Mouse (Mus musculus) urinary bladder, postnatal 25 days (tissue): ENCODE measurements around the gene Dmbt1.
"Not testable (repeated sequence)": the region's sequence is repeated elsewhere in the genome, so short reads cannot be mapped to it uniquely, and the experiment has no call there.

Experiments
- DNase-seq: peaks from one replicate; pipeline ENCODE4 v3.0.0; 2022; ENCODE audit warnings: low spot score

The Dmbt1 gene

DNA sequence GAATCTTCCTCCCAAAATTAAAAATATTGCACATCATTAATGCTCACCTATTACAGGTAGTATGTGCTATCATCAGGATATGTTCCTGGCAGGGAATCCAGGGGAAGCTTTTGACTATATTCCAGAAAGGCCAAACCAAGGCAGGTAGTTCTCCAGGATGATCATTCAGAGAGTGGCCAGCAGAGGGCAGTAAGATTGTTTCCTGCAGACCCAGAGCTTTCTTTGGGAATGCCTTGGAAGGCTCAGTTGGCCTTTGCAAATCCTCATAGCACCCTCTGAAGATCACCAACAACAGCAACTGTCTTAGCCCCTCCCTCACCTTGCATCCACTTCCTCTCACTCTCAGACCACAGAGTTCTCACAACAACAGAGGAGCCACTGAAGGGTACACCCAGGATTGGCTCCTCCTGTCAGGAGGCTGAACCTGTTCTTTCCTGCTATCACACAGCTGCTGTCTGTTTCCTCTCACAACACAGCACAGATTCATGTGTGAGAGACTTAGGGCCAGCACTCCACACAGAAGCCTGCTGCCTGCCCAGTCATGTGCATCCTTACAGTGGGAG, 23.0 kb downstream of the Dmbt1 start:
- DNase-seq, result no peak

- DNase-seq, result not testable (repeated sequence)
Observed at GRCm38 (mm10) chr7:131057918-131058317, 26.1 kb downstream of the Dmbt1 start.

GRCm38 (mm10) chr7:131059808-131060207, 28.0 kb downstream of the Dmbt1 start:
- DNase-seq, result not testable (repeated sequence)

GRCm38 (mm10) chr7:131062541-131062940, 30.7 kb downstream of the Dmbt1 start:
- no peak for DNase-seq

GRCm38 (mm10) chr7:131068191-131068590, 36.3 kb downstream of the Dmbt1 start:
- DNase-seq, result not testable (repeated sequence)

GRCm38 (mm10) chr7:131073476-131073875, 41.6 kb downstream of the Dmbt1 start:
- DNase-seq, result not testable (repeated sequence)

- not testable (repeated sequence) for DNase-seq
Observed at GRCm38 (mm10) chr7:131074098-131074497, 42.2 kb downstream of the Dmbt1 start.

- no peak for DNase-seq
Observed at GRCm38 (mm10) chr7:131075956-131076355, 44.1 kb downstream of the Dmbt1 start.

DNA sequence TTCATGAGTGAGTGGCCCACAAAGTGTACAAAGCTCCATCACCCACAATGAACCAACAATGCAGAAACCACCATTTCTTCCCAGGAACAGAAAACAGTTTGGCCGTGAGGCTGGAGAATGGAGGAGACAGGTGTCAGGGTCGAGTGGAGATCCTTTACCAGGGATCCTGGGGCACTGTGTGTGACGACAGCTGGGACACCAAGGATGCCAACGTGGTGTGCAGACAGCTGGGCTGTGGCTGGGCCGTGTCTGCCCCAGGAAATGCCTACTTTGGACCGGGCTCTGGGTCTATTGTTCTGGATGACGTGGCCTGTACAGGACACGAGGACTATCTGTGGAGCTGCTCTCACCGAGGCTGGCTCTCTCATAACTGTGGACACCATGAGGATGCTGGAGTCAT, 50.5 kb downstream of the Dmbt1 start:
- DNase-seq, result not testable (repeated sequence)

DNA sequence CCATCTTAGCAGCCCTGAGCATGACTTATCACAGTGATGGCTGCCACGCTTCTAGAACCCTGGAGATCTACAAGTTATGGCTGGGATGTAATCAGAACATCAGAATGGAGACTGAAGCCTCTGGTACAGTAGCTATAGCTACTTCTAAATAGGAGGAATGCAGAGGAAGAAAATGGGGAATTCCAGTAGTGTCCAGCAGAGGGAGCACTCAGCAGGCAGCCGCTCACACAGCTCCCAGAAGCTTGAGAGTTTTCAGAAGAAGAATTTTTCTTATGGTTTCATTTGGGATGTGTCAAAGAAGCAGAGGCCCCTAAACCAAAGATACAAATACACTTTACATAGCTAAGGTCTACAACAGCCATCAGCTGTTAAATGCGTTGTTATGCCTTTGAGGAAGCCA, 80.6 kb downstream of the Dmbt1 start:
- peak; percentile 50 for DNase-seq

- no peak for DNase-seq
Observed at GRCm38 (mm10) chr7:131113676-131114075, 81.8 kb downstream of the Dmbt1 start.

- no peak for DNase-seq
Observed at GRCm38 (mm10) chr7:131114434-131114833, 82.6 kb downstream of the Dmbt1 start.

- DNase-seq, result no peak
Observed at GRCm38 (mm10) chr7:131122210-131122807, 90.5 kb downstream of the Dmbt1 start.

GRCm38 (mm10) chr7:131130021-131130420, 98.2 kb downstream of the Dmbt1 start:
- no peak for DNase-seq

DNA sequence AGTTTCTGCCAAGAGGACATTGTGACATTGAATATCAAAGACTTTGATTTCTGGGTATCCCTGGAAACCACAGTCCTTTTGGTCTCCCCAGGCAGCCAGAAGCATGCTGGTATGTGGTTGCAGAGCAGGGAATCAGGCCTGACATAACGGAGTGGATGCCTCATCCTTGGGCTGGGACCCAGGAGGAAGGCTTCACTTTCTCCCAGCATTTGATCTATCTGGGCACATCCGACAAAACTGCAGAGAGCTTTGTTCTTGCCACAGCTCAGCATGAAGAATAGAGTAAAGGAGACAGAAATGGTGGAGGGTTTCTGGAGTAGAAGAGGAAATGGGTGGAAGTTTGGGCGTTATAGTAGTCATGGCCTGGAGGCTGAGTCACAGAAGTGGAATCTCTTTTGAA, 101.3 kb downstream of the Dmbt1 start:
- no peak for DNase-seq

- no peak for DNase-seq
Observed at GRCm38 (mm10) chr7:131146214-131146613, 114.4 kb downstream of the Dmbt1 start, which contains the start of gene 4933402N03Rik. 4933402N03Rik (minus strand) TSS chr7:131146314.

DNA sequence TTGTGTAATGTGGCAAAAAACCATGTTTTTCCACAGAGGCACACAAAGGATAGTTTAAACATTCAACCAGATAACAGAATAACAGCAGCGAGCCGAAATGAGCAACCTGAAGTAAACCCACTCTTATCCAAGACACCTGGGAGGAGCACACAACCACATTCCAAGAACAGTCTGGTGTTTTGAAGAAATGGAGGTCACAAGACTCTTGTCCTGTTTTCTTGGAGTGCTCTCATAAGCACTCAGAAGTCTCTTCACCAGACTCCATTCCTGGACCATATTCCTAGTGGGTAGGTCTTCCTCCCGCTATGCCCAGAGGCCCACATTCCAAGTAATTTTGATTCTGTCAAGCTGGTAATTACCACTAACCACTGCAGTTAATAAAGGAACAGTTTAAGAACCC, 118.3 kb downstream of the Dmbt1 start:
- DNase-seq, result no peak

DNA sequence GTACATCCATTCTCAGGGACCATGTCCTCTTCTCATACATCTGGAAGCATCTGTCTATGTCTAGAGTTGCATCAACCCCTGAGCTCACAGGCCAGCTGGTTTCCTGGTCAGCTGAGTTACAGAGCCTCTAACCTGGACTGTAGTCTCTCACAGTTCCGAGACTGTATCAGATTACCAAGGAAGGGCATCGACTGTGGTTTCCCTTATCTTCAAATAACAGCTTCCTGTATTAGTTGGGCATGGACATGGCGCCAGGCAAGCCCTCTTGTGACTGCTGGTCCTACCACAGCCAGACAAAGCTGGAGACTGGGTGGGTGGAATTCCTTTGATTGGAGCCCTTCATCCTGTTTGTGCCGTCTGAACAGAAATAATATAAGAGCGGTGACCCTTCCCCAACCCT, 121.2 kb downstream of the Dmbt1 start:
- DNase-seq, result no peak

DNA sequence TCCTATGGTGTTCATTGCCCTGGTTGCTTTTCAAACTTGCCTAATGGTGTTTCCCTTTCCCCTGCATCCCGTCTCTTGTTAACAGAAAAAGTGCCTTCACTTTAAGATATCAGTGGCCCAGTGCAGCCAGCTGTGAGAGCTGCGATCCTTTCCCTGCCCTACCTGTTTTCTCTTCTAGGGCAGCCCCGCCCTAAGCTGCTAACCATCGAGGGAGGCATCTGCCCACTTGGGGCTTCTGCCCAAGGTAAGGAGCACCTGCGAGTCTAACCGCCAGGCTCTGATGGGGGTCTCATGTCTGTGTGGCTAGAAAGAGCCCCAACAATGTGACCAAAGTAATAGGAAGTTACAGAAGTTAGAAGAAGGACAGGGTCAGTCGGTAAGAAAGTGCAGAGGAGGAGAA, 130.4 kb downstream of the Dmbt1 start:
- DNase-seq, result no peak

- no peak for DNase-seq
Observed at GRCm38 (mm10) chr7:131167771-131168170, 135.9 kb downstream of the Dmbt1 start.

GRCm38 (mm10) chr7:131169099-131169498, 137.2 kb downstream of the Dmbt1 start:
- DNase-seq, result no peak
